Mouse (Mus musculus) E14TG2a.4 (cell line): ENCODE measurements around the gene Creb3l2.

Experiments used
- H3K27me3 ChIP-seq: 2 replicates; pipeline ENCODE4 v1.6.1; 2014; ENCODE audit warnings: low read length, control low read depth; ENCODE audit not compliant: insufficient read depth
- H3K36me3 ChIP-seq: 2 replicates; pipeline ENCODE4 v1.6.1; 2014; ENCODE audit warnings: low read length, control low read depth; ENCODE audit not compliant: insufficient read depth
- H3K4me1 ChIP-seq: replicated peaks from 2 replicates; pipeline ENCODE4 v1.6.1; 2014; ENCODE audit warnings: low read depth, low read length, control low read depth
- H3K4me3 ChIP-seq: replicated peaks from 2 replicates; pipeline ENCODE4 v1.5.1; 2014; ENCODE audit warnings: mild to moderate bottlenecking, low read length
- H3K9me3 ChIP-seq: 2 replicates; pipeline ENCODE4 v1.6.1; 2014; ENCODE audit warnings: low read length, control low read depth
- CTCF ChIP-seq: conservative IDR thresholded peaks from 2 replicates; pipeline ENCODE4 v1.5.1; 2014; ENCODE audit warnings: low read length
- NANOG ChIP-seq: IDR thresholded peaks from 2 replicates; pipeline ENCODE4 v1.6.1; 2014; ENCODE audit warnings: borderline replicate concordance, low read length, mixed read lengths
- POU5F1 ChIP-seq: IDR thresholded peaks from 2 replicates; pipeline ENCODE4 v1.6.1; 2014; ENCODE audit warnings: low read length, borderline replicate concordance

Creb3l2 gene

GRCm38 (mm10) chr6:37369750-37370149 is 72.2 kb downstream of the Creb3l2 start:
- Histone ChIP-seq H3K27me3 (no peaks in the 10 kb centered on the region), H3K4me3 (no peak overlapping the region), H3K9me3 (no peaks in the 10 kb centered on the region), H3K4me1 (peaks cover 21% of the 10 kb centered on the region), H3K36me3 (no peaks in the 10 kb centered on the region)
- TF ChIP-seq CTCF (no peak), POU5F1 (no peak), NANOG (no peak)

- TF ChIP-seq NANOG (no peak), POU5F1 (no peak), CTCF (no peak)
- Histone ChIP-seq H3K36me3 (no peaks in the 10 kb centered on the region), H3K9me3 (no peaks in the 10 kb centered on the region), H3K4me1 (peaks cover 25% of the 10 kb centered on the region), H3K27me3 (no peaks in the 10 kb centered on the region), H3K4me3 (no peak overlapping the region)
Measured at GRCm38 (mm10) chr6:37368281-37368680, 73.7 kb downstream of the Creb3l2 start.

- Histone ChIP-seq H3K36me3 (no peaks in the 10 kb centered on the region), H3K4me1 (peaks cover 25% of the 10 kb centered on the region), H3K27me3 (no peaks in the 10 kb centered on the region), H3K9me3 (no peaks in the 10 kb centered on the region), H3K4me3 (no peak overlapping the region)
- TF ChIP-seq POU5F1 (no peak), CTCF (no peak), NANOG (no peak)
Measured at GRCm38 (mm10) chr6:37366991-37367390, 75.0 kb downstream of the Creb3l2 start.

- Histone ChIP-seq H3K9me3 (no peaks in the 10 kb centered on the region), H3K4me3 (0 out of 2 replicates have a peak overlapping the region, but pooled peaks have one; percentile 13), H3K36me3 (no peaks in the 10 kb centered on the region), H3K4me1 (peaks cover 25% of the 10 kb centered on the region), H3K27me3 (no peaks in the 10 kb centered on the region)
- no peak for TF ChIP-seq POU5F1
- no peak for TF ChIP-seq NANOG
- no peak for TF ChIP-seq CTCF
Measured at GRCm38 (mm10) chr6:37365179-37365578, 76.8 kb downstream of the Creb3l2 start.

- Histone ChIP-seq H3K36me3 (no peaks in the 10 kb centered on the region), H3K4me1 (peaks cover 25% of the 10 kb centered on the region), H3K4me3 (no peak overlapping the region), H3K27me3 (no peaks in the 10 kb centered on the region), H3K9me3 (no peaks in the 10 kb centered on the region)
- TF ChIP-seq POU5F1 (no peak), CTCF (peak; percentile 79)
Measured at GRCm38 (mm10) chr6:37364361-37364760, 77.6 kb downstream of the Creb3l2 start.

GRCm38 (mm10) chr6:37360813-37361385 is 81.0 kb downstream of the Creb3l2 start:
- peaks cover 2% of the 10 kb centered on the region; the same call in 1 of the 2 replicates for H3K9me3 ChIP-seq
- TF ChIP-seq CTCF (no peak), NANOG (no peak), POU5F1 (no peak)
- H3K4me1 ChIP-seq = peaks cover 12% of the 10 kb centered on the region
- H3K27me3 ChIP-seq = no peaks in the 10 kb centered on the region
- no peak overlapping the region for H3K4me3 ChIP-seq
- 0 out of 2 replicates have a peak, but pooled peaks cover 3% of the 10 kb centered on the region for H3K36me3 ChIP-seq

- Histone ChIP-seq H3K4me3 (no peak overlapping the region), H3K4me1 (peaks cover 24% of the 10 kb centered on the region), H3K36me3 (peaks cover 14% of the 10 kb centered on the region), H3K9me3 (peaks cover 7% of the 10 kb centered on the region; the same call in 1 of the 2 replicates), H3K27me3 (no peaks in the 10 kb centered on the region; the same call in 1 of the 2 replicates)
- TF ChIP-seq NANOG = no peak
- peak; percentile 68 for TF ChIP-seq CTCF
Measured at GRCm38 (mm10) chr6:37354449-37355179, 87.3 kb downstream of the Creb3l2 start.

GRCm38 (mm10) chr6:37353616-37354015 is 88.3 kb downstream of the Creb3l2 start:
- TF ChIP-seq NANOG (no peak), POU5F1 (no peak), CTCF (no peak)
- H3K9me3 ChIP-seq = peaks cover 7% of the 10 kb centered on the region; the same call in 1 of the 2 replicates
- peaks cover 14% of the 10 kb centered on the region for H3K36me3 ChIP-seq
- H3K27me3 ChIP-seq = no peaks in the 10 kb centered on the region; the same call in 1 of the 2 replicates
- no peak overlapping the region for H3K4me3 ChIP-seq
- H3K4me1 ChIP-seq = peaks cover 24% of the 10 kb centered on the region
